Mouse (Mus musculus): ENCODE data around the gene Dennd2a.

Gene Dennd2a

DNA sequence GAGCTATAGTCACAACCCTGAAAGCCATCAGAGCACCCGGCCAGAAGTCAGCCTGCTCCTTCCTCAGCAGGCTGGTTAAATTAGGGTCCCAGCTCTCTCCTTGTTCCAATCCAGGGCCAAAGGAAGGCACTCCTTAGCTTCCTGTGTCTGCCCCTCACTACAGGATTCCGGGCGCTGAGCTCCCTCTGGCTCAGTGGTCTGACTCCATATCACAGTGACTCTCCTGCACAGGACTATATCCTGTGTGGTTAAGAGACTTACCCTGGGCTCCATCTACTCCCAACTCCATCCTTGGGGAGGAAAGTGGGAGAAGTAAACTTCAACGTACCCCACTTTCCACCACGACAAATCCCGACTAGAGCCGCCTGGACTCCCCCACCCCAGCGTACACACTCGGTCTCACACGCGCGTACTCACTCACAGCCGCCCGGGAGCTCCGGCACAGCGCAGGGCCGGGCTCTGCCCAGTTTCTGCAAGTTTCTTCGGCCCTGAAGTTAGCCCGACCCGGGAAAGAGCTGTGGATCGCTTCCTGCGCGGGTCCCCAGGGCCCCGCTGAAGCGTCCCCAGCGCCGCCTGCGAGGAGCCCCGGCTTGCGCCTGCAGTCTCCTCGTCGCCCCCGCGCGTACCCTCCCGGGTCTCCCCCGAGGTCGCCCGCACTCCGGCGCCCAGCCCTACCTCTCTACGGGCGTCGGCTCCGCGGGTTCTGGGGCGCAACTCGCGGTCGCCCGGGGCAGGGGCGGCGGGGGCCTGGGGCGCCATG, 587 bp downstream of the Dennd2a start:
- no peak for DNase-seq (ENCODE audit: low spot score in 2 of 2)

DNA sequence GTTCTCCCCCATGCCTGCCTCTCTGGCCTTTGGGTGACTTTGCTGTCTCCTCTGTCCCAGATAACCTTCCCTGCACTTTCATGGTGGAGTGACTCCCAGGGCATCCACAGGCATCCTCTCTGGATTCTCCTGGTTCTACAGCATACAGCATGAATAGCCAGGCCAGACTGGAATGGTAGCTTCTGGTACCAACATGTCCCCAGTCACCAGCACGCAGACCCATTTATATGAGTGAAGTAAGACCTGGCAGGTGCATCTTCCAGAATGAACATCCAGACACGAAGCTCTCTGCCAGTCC, 2.1 kb downstream of the Dennd2a start:
- DNase-seq (ENCODE audit: low spot score in 2 of 2) = no peak

- DNase-seq (ENCODE audit: low spot score in 2 of 2) = no peak
Measured at GRCm38 (mm10) chr6:39554888-39555647, 2.6 kb downstream of the Dennd2a start.

DNA sequence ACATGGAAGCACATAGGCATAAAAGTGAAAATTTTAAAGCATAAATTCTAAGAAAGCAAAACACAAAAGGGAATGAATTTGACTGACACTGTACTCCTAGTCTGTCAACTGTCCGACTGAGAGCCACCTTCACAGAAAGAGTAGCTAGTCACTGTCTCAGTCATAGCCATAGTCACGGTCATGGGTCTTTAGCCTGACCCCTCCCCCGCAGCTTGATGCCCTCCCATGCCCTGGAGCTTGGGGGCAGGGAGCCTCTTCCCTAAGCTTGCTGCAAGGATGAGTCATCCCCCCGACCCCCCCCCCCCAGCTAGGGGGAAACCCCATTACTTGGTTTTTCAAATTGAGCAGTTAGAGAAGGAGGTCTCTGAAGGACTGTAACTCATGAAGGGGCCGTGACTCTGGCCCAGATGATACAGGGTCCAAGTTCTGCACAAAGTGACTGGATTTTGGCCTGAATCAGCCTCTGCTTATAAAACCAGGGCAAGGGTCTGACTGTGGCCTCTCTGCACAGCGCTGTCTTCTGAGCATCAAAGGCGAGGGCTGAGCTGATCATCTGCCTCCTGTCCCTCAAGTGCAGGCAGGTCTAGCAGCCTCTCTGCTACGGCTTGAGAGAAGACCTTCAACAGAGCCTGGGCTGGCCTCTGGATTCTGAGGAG, 5.6 kb downstream of the Dennd2a start:
- DNase-seq (ENCODE audit: low spot score in 2 of 2) = peak in 1 of 2 experiments; percentile 32

DNA sequence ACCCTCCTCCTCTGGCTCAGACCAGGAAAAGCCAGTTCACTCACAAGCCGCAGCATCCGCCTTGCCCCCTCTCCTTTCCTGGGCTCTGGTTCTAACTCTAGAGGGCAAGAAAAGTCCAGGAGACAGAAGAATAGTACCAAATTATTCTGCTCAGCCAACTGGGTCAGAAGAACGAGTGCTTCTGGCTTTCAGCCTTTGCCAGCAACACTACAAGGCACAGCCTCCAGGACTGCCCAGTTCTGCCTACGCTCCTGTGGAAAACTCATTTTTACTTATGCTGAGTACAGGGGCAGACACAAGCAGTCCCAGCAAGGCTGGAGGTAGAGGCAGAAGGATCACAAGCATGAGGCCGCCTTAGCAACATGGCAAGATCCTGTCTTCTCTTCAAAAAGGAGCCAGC, 9.6 kb downstream of the Dennd2a start:
- DNase-seq (ENCODE audit: low spot score in 2 of 2) = no peak

GRCm38 (mm10) chr6:39545474-39545873, 12.2 kb downstream of the Dennd2a start:
- no peak for DNase-seq (ENCODE audit: low spot score in 2 of 2)

GRCm38 (mm10) chr6:39543769-39544420, 13.8 kb downstream of the Dennd2a start:
- no peak for DNase-seq (ENCODE audit: low spot score in 2 of 2)

DNA sequence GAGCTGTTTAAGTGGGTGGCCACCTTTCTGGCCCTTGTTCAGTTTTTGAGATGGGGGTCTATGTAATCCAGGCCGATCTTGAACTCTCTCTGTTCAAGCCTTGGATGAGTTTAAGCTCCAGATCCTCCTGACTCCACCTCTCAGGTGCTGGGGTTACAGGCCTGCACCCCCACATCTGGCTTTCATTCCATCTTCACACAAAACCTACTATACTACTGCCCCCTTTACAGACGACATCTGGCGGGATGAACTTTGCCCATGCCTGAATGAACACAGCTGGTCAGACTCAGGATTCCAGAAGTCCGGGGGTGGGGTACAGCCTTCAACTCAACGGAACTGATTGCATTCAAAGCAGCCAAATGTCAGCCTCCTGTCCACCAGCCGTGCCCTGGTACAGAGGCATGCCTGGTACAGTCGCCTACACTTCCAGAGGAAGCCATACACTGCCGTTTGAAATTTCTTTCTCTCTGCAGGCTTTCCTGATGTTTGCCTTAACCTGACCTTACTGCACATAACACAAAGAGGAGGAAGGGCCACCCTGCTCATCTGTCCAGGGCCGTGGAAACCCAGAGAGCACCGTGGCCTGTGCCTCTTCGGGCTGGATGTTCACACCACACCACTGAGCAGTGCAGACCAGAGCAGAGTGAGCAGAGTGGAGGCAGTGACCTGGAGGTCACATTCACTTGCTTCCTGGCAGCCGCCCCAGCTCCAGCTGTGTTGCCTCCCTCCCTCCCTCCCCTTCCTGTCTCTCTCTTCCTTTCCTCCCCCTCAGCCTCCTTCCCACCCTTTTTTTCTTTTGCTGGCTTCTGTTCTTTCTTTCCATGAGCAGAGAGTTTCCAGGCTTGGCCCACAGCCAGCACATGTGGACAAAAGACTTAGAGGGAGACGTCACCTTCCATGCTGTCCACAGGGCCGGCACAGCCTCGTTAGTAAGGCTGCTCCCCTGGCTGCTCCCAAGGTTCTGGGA, 14.8 kb downstream of the Dennd2a start:
- DNase-seq (ENCODE audit: low spot score in 2 of 2) = no peak

GRCm38 (mm10) chr6:39540563-39540962, 17.1 kb downstream of the Dennd2a start:
- DNase-seq (ENCODE audit: low spot score in 2 of 2) = no peak

- DNase-seq (ENCODE audit: low spot score in 2 of 2) = no peak
Measured at GRCm38 (mm10) chr6:39539679-39540155, 17.9 kb downstream of the Dennd2a start.

DNA sequence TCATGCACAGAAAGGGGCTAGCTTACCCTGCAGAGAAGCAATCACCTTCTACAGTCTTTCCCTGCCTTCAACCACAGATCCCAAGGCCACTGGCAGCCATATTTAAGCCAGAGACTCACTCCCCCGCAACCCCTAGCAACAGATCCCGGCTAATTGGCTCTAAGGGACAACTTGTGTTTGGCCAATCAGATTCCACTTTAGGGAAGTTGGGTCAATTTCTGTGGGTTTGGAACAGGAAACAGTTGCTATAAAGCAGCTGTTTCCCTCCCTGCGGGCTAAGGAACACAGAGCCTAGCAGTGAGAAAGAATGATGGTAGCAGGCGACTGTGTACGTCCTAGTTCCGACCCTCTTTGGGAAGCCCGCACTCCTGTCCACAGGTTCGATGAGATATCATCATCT, 19.4 kb downstream of the Dennd2a start:
- no peak for DNase-seq (ENCODE audit: low spot score in 2 of 2)

DNA sequence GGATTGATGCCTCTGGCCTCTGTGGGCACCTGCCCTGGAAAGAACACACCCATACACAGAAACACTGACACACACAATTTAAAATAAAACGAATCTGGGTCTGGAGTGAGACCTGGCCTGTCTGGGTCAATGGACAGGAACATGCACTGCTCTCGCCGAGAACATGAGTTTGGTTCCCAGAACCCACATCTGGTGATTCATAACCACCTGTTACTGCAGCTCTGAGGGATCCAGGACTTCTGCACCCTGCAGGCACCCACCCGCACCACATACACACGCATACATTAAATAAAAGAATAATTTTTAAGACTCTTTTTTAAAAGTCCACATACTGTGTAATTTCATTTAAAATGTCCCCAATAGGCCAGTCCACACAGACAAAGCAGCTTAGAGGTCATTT, 20.4 kb downstream of the Dennd2a start:
- no peak for DNase-seq (ENCODE audit: low spot score in 2 of 2)

DNA sequence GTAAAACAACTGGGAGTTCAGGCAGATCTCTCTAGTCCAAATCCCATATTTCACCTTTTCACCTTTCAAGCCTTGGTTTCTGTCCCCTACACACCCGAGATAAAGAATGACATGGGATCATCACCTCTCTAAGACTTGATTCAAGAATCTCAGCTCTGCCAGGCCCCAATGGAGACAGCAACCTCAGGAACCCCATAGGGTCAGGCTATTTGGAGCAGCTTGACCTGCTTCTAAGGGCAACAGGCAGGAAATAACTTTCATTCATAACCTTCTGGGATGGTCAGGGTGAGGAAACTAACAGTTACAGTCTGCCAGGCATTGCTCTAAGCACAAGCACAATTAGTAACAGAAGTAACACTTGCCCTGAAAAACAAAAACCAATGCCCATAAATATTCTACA, 21.0 kb downstream of the Dennd2a start:
- DNase-seq (ENCODE audit: low spot score in 2 of 2) = no peak

- DNase-seq (ENCODE audit: low spot score in 2 of 2) = no peak
Measured at GRCm38 (mm10) chr6:39534944-39535343, 22.7 kb downstream of the Dennd2a start.

- no peak for DNase-seq (ENCODE audit: low spot score in 2 of 2)
Measured at GRCm38 (mm10) chr6:39528671-39529535, 28.8 kb downstream of the Dennd2a start.

GRCm38 (mm10) chr6:39527811-39528210, 29.9 kb downstream of the Dennd2a start:
- DNase-seq (ENCODE audit: low spot score in 2 of 2) = peak in 1 of 2 experiments; percentile 24

DNA sequence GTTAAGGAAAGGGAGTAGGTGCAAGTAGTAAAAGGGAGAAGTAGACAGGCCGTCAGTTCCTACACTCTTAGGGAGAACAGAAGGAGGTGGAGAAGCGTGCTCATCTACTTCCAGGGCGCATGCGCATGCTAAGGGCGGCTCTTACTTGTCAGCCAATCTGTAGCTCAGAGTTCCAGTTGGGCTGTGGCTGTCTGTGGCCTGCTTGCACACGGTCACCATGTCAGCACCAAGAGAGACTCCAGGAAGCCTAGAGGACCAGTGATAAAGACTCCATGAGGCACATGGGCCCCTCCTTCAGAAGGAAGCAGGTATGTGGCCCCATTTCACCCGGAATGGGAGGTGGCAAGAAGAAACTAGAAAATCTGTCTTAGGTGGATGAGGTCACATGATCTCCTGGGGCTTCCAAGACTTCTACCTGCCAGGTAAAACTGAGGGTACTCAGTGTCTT, 30.3 kb downstream of the Dennd2a start:
- DNase-seq (ENCODE audit: low spot score in 2 of 2) = peak in 1 of 2 experiments; percentile 3

DNA sequence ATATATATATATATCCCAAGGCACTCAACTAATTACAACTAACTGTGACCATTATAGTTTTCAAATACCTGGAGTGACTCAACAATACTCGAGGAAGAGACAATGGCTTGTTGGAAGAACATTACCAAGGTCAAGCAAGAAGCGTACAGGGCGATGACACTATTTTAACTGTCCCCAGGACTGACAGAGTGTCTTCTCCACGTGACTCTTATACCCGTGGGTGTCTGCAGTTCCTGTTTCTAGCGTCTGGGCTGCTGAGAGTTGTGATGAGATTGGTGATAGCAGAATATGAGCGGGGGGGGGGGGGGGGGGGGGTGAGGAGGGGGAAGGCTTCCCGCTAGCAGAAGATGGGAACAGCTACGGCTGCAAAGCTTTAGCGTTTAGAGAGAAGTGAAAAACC, 30.9 kb downstream of the Dennd2a start:
- DNase-seq (ENCODE audit: low spot score in 2 of 2) = peak in 1 of 2 experiments; percentile 47

- DNase-seq (ENCODE audit: low spot score in 2 of 2) = no peak
Measured at GRCm38 (mm10) chr6:39523161-39523560, 34.5 kb downstream of the Dennd2a start.

DNA sequence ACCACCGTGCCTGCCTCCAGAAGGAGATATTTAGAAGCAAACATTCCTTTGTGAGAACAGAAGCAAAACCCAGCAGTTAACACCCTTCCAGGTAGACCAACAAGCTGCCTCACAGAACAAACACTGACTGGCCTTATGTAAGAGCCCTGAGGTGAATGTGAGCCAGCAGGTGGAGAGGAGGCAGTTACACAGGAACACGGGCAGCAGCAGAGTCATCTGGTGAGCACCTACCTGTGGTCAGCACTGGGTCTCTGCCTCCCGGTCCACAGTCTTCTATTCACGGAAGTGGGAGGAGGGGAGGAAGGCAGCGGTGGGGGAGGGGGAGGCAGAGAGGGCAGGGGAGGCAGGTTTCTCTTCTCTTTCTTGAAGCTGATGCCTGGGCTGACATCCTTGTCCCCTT, 35.2 kb downstream of the Dennd2a start:
- DNase-seq (ENCODE audit: low spot score in 2 of 2) = no peak
